Mouse (Mus musculus) forebrain, embryonic 14.5 days (tissue): ENCODE results near the gene 2410131K14Rik. TPM values are rescaled to one million over a fixed set of nuclear protein-coding genes. Genes with fewer than 3 reads are reported as not detected.

Experiments used
- ATAC-seq: fragments of 200-750 bp; cut with Nextera tagmentation; 2 replicates; pipeline ENCODE4 v1.8.0; 2017; ENCODE audit warnings: mild to moderate bottlenecking, moderate library complexity
- DNase-seq: peaks from one replicate; pipeline ENCODE4 v3.0.0-alpha.2; 2015; ENCODE audit warnings: low spot score
- H3K27ac ChIP-seq: fragments of 300-500 bp; sonication (generic); 2 replicates; pipeline ENCODE4 v1.5.1; 2014; ENCODE audit warnings: low read depth, mild to moderate bottlenecking, control low read depth, low read length, moderate library complexity
- H3K27me3 ChIP-seq: fragments of 300-500 bp; sonication (generic); replicated peaks from 2 replicates; pipeline ENCODE4 v1.6.1; 2014; ENCODE audit warnings: low read length, control low read depth, mixed read lengths; ENCODE audit not compliant: control insufficient read depth, insufficient read depth
- H3K36me3 ChIP-seq: fragments of 300-500 bp; sonication (generic); 2 replicates; pipeline ENCODE4 v1.6.1; 2014; ENCODE audit warnings: low read length, control low read depth; ENCODE audit not compliant: control insufficient read depth, insufficient read depth
- H3K4me1 ChIP-seq: fragments of 300-500 bp; sonication (generic); 2 replicates; pipeline ENCODE4 v1.6.1; 2014; ENCODE audit warnings: antibody characterized with exemption, low read length, control low read depth; ENCODE audit not compliant: control insufficient read depth, insufficient read depth
- H3K4me2 ChIP-seq: fragments of 300-500 bp; sonication (generic); 2 replicates; pipeline ENCODE4 v1.6.1; 2014; ENCODE audit warnings: mild to moderate bottlenecking, control low read depth, low read length
- H3K4me3 ChIP-seq: fragments of 300-500 bp; sonication (generic); 2 replicates; pipeline ENCODE4 v1.5.1; 2014; ENCODE audit warnings: low read depth, low read length, control low read depth
- H3K9ac ChIP-seq: fragments of 300-500 bp; sonication (generic); 2 replicates; pipeline ENCODE4 v1.6.1; 2014; ENCODE audit warnings: mild to moderate bottlenecking, low read length, control low read depth, moderate library complexity
- H3K9me3 ChIP-seq: fragments of 300-500 bp; sonication (generic); replicated peaks from 2 replicates; pipeline ENCODE4 v1.6.1; 2016; ENCODE audit warnings: low read length, control low read depth, mixed read lengths; ENCODE audit not compliant: control insufficient read depth
- WGBS: fragments of 180-500 bp; shearing (Covaris S2); extraction: QIAGEN DNeasy Blood & Tissue Kit; methylation state at CpG from one replicate; pipeline ENCODE4 v1.1.7; 2014; 5-methylcytosine and 5-hydroxymethylcytosine counted together
- polyA plus RNA-seq: library from polyadenylated mRNA; unstranded; fragments of >200 nt; fragmentation: Nextera tagmentation; extraction: Ambion mirVana; gene quantifications from 2 replicates; pipeline ENCODE4 v1.2.1, GENCODE M21; 2014

The 2410131K14Rik gene
- polyA plus RNA-seq, 1 experiment from 2014 or later = 14.6 TPM

DNA sequence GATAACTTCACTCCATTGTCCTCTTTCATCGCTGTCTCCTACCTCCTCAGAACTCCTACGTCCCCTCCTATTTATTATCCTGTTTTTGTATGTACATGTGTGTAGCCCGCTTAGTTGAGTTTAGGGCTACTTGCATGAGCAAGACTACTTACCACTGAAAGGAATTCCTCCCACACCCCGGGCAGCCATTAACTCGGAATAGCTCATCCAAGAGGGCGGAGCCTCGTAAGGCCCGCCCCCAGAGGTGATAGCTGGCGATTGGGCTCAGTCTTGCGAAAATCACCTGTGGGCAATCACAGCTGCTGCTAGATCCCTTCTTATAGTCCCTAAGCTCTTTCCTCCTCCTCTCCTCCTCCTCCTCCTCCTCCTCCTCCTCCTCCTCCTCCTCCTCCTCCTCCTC lies 66.2 kb downstream of the 2410131K14Rik start:
- no peak overlapping the region for H3K27ac ChIP-seq
- no peaks in the 10 kb centered on the region for H3K27me3 ChIP-seq
- DNase-seq (no peak), ATAC-seq (no peak)
- no peak overlapping the region for H3K9ac ChIP-seq
- no peaks in the 10 kb centered on the region for H3K9me3 ChIP-seq
- no peak overlapping the region for H3K4me2 ChIP-seq
- H3K36me3 ChIP-seq = no peaks in the 10 kb centered on the region
- no peaks in the 10 kb centered on the region for H3K4me1 ChIP-seq
- H3K4me3 ChIP-seq = no peak overlapping the region
- 65% methylated on average over 10 of the region's 10 CpGs for WGBS

DNA sequence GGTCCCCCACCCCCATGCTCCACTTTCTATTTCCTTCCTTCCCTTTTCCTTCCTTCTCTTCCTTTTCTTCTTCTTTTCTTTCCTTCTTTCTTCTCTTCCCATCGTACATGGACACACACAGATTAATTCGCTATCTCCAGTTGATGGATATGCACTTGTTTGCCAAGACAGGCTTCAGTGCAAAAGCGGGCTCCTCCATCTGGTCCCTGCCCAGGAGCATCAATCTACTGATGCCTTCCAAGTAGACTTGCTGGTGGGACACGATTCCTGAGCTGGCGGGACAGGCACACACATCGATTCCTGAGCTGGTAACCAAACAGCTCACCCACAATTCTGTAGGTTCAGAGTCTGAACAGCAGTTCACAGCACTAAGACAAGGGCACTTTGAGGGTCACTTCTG lies 68.7 kb downstream of the 2410131K14Rik start:
- Histone ChIP-seq H3K27me3 (no peaks in the 10 kb centered on the region), H3K27ac (no peak overlapping the region), H3K9ac (no peak overlapping the region), H3K36me3 (no peaks in the 10 kb centered on the region), H3K4me1 (no peaks in the 10 kb centered on the region), H3K4me3 (no peak overlapping the region), H3K4me2 (no peak overlapping the region), H3K9me3 (no peaks in the 10 kb centered on the region)
- no peak for DNase-seq
- ATAC-seq = no peak
- WGBS = 81% methylated on average over 6 of the region's 6 CpGs

Other genes starting within 250 kb of the 2410131K14Rik start
- 8.0 and 10.0 TPM in 2 replicates for gene Tesc, start 217.5 kb upstream of the 2410131K14Rik start, polyA plus RNA-seq
- gene Fbxw8, start 89.8 kb upstream of the 2410131K14Rik start, polyA plus RNA-seq = 17.1 and 19.5 TPM in 2 replicates
- 1.1 and 1.7 TPM in 2 replicates for gene Hrk, start 80.6 kb upstream of the 2410131K14Rik start, polyA plus RNA-seq
- 10.7 and 11.3 TPM in 2 replicates for gene Rnft2, start 111 bp upstream of the 2410131K14Rik start, polyA plus RNA-seq